Mouse (Mus musculus) left cerebral cortex, postnatal 4 days (tissue): ENCODE measurements at regions not wholly inside any gene's neighbourhood (a gene's known extent, or its start where the extent isn't known, plus 50 kb on each side); places are given as distances from the start of the nearest gene placed in this dataset.
A peak's percentile ranks its signal among the peaks of the same experiment; 100 is the strongest.

Experiments
- DNase-seq: peaks from one replicate; pipeline ENCODE4 v3.0.0-alpha.2; 2022
- intact Hi-C: fragments of 180-260 bp; cut with DNase I; formaldehyde crosslinking; loops from one replicate; pipeline ENCODE4 v1.15.1; 2025

- intact Hi-C loops = no loop called here
Measured at GRCm38 (mm10) chr7:37213751-37214181, 515.8 kb downstream of the Tshz3 start.

GRCm38 (mm10) chr7:37215498-37215897 lies 517.6 kb downstream of the Tshz3 start:
- intact Hi-C loops = no loop called here
- no peak for DNase-seq

More at GRCm38 (mm10) chr7:37213751-37214181, 515.8 kb downstream of the Tshz3 start:
- DNase-seq = no peak

- DNase-seq = no peak
- intact Hi-C loops = no loop called here
Measured at GRCm38 (mm10) chr7:37220476-37220875, 522.6 kb downstream of the Tshz3 start.

GRCm38 (mm10) chr7:37226423-37226822 lies 528.5 kb downstream of the Tshz3 start:
- no peak for DNase-seq
- intact Hi-C loops = no loop called here

- intact Hi-C loops = no loop called here
- DNase-seq = no peak
Measured at GRCm38 (mm10) chr7:37230641-37231347, 532.9 kb downstream of the Tshz3 start.

GRCm38 (mm10) chr7:37240832-37241231 lies 532.6 kb downstream of the Zfp536 start:
- intact Hi-C loops = no loop called here
- DNase-seq = peak; percentile 19

- intact Hi-C loops = no loop called here
- DNase-seq = peak; percentile 51
Measured at GRCm38 (mm10) chr7:37241781-37242180, 531.7 kb downstream of the Zfp536 start.

- DNase-seq = no peak
- intact Hi-C loops = no loop called here
Measured at GRCm38 (mm10) chr7:37242476-37242875, 531.0 kb downstream of the Zfp536 start.

- intact Hi-C loops = no loop called here
- DNase-seq = no peak
Measured at GRCm38 (mm10) chr7:37246156-37246555, 527.3 kb downstream of the Zfp536 start.

GRCm38 (mm10) chr7:37254431-37254830 lies 519.0 kb downstream of the Zfp536 start:
- intact Hi-C loops = no loop called here

GRCm38 (mm10) chr7:37255840-37256239 lies 517.6 kb downstream of the Zfp536 start:
- no peak for DNase-seq
- intact Hi-C loops = no loop called here

More at GRCm38 (mm10) chr7:37254431-37254830, 519.0 kb downstream of the Zfp536 start:
- no peak for DNase-seq

GRCm38 (mm10) chr7:37259293-37259692 lies 514.1 kb downstream of the Zfp536 start:
- no peak for DNase-seq
- intact Hi-C loops = no loop called here

GRCm38 (mm10) chr7:37262846-37263245 lies 510.6 kb downstream of the Zfp536 start:
- DNase-seq = no peak
- intact Hi-C loops = no loop called here

- intact Hi-C loops = no loop called here
- DNase-seq = no peak
Measured at GRCm38 (mm10) chr7:37267404-37267803, 506.0 kb downstream of the Zfp536 start.

GRCm38 (mm10) chr7:37270841-37271240 lies 502.6 kb downstream of the Zfp536 start:
- DNase-seq = no peak
- intact Hi-C loops = no loop called here

GRCm38 (mm10) chr7:37290018-37290417 lies 483.4 kb downstream of the Zfp536 start:
- intact Hi-C loops = no loop called here
- DNase-seq = peak; percentile 29

GRCm38 (mm10) chr7:37290493-37291045 lies 482.9 kb downstream of the Zfp536 start:
- intact Hi-C loops = no loop called here
- DNase-seq = peak; percentile 35

GRCm38 (mm10) chr7:37291726-37292125 lies 481.7 kb downstream of the Zfp536 start:
- intact Hi-C loops = no loop called here
- peak; percentile 84 for DNase-seq

- no peak for DNase-seq
- intact Hi-C loops = no loop called here
Measured at GRCm38 (mm10) chr7:37292554-37292953, 480.9 kb downstream of the Zfp536 start.

- intact Hi-C loops = no loop called here
- peak; percentile 43 for DNase-seq
Measured at GRCm38 (mm10) chr7:37298888-37299287, 474.6 kb downstream of the Zfp536 start.

GRCm38 (mm10) chr7:37305463-37305862 lies 468.0 kb downstream of the Zfp536 start:
- intact Hi-C loops = no loop called here
- no peak for DNase-seq

- intact Hi-C loops = no loop called here
- no peak for DNase-seq
Measured at GRCm38 (mm10) chr7:37307191-37307590, 466.2 kb downstream of the Zfp536 start.
